Mouse (Mus musculus) CH12.LX (cell line): ENCODE results near the gene CK137956. TPM values are rescaled to one million over a fixed set of nuclear protein-coding genes. Genes with fewer than 3 reads are reported as not detected.

Experiments used
- DNase-seq: peaks from one replicate; pipeline ENCODE4 v3.0.0-alpha.2; 2013; ENCODE audit errors: extremely low read depth
- H3K27ac ChIP-seq: 2 replicates; pipeline ENCODE4 v1.5.1; 2012; ENCODE audit warnings: low read depth, mild to moderate bottlenecking, control low read depth, moderate library complexity; ENCODE audit not compliant: insufficient read depth
- H3K27me3 ChIP-seq: replicated peaks from 2 replicates; pipeline ENCODE3; 2012; ENCODE audit warnings: inconsistent platforms
- H3K36me3 ChIP-seq, 2 experiments: replicated peaks in 1 of 2; 2 replicates each; pipeline versions ENCODE3 to v1.6.1; 2012; ENCODE audit warnings: inconsistent platforms in 1 of 2, low read length in 1 of 2, mild to moderate bottlenecking in 1 of 2, mixed read lengths in 1 of 2, moderate library complexity in 1 of 2; ENCODE audit not compliant: control insufficient read depth in 1 of 2, insufficient read depth in 1 of 2
- H3K4me1 ChIP-seq, 2 experiments: 2 replicates each; pipeline ENCODE4 v1.6.1; 2012; ENCODE audit warnings: inconsistent platforms in 1 of 2, moderate library complexity in 1 of 2; ENCODE audit not compliant: insufficient read depth in 2 of 2, control insufficient read depth in 1 of 2
- H3K4me2 ChIP-seq: 2 replicates; pipeline ENCODE4 v1.6.1; 2012; ENCODE audit warnings: low read depth, mild to moderate bottlenecking, control low read depth; ENCODE audit not compliant: poor library complexity, insufficient read depth, severe bottlenecking
- H3K4me3 ChIP-seq, 3 experiments: fragments of 150-350 bp in 1 of 3; sonication (generic) in 1 of 3; replicated peaks in 1 of 3; 2 replicates each; pipeline versions ENCODE3 to v1.5.1; 2011 to 2012; ENCODE audit warnings: low read depth in 2 of 3, low read length in 2 of 3, mild to moderate bottlenecking in 2 of 3, moderate library complexity in 2 of 3, control low read depth in 1 of 3, improper control_type of control experiment in 1 of 3, inconsistent platforms in 1 of 3, mixed read lengths in 1 of 3; ENCODE audit not compliant: poor library complexity in 1 of 3
- H3K79me2 ChIP-seq: replicated peaks from 2 replicates; pipeline ENCODE4 v1.6.1; 2012; ENCODE audit warnings: mild to moderate bottlenecking, moderate library complexity; ENCODE audit not compliant: control insufficient read depth, poor library complexity, insufficient read depth, severe bottlenecking; ENCODE audit errors: extremely low read depth
- H3K9ac ChIP-seq: 2 replicates; pipeline ENCODE4 v1.6.1; 2012; ENCODE audit warnings: low read depth, mild to moderate bottlenecking, control low read depth, moderate library complexity; ENCODE audit not compliant: insufficient read depth
- H3K9me3 ChIP-seq: replicated peaks from 2 replicates; pipeline ENCODE3; 2012; ENCODE audit warnings: low read length, inconsistent platforms, mixed read lengths
- CTCF ChIP-seq, 2 experiments: IDR thresholded peaks in 1 of 2; conservative IDR thresholded peaks in 1 of 2; 2 replicates each; pipeline ENCODE4 v1.5.1; 2011 to 2012; ENCODE audit warnings: low read depth in 2 of 2, low read length in 2 of 2, improper control_type of control experiment in 1 of 2, inconsistent platforms in 1 of 2, mild to moderate bottlenecking in 1 of 2, moderate library complexity in 1 of 2
- ELF1 ChIP-seq: IDR thresholded peaks from 2 replicates; pipeline ENCODE4 v1.6.1; 2014; ENCODE audit warnings: low read depth, mild to moderate bottlenecking, inconsistent platforms, low read length, improper control_type of control experiment
- EP300 ChIP-seq: IDR thresholded peaks from 2 replicates; pipeline ENCODE4 v1.6.1; 2011; ENCODE audit warnings: low read length, improper control_type of control experiment
- GABPA ChIP-seq: IDR thresholded peaks from 2 replicates; pipeline ENCODE4 v1.6.1; 2012; ENCODE audit warnings: low read depth, low read length, improper control_type of control experiment, inconsistent platforms; ENCODE audit not compliant: insufficient replicate concordance
- HCFC1 ChIP-seq: IDR thresholded peaks from 2 replicates; pipeline ENCODE4 v1.6.1; 2012; ENCODE audit warnings: low read depth, mild to moderate bottlenecking, inconsistent platforms, low read length, improper control_type of control experiment
- IRF4 ChIP-seq: IDR thresholded peaks from 2 replicates; pipeline ENCODE4 v1.6.1; 2014; ENCODE audit warnings: low read depth, mild to moderate bottlenecking, inconsistent platforms, low read length, improper control_type of control experiment
- JUN ChIP-seq: IDR thresholded peaks from 2 replicates; pipeline ENCODE4 v1.6.1; 2011; ENCODE audit warnings: low read depth, mild to moderate bottlenecking, low read length, improper control_type of control experiment, moderate library complexity; ENCODE audit not compliant: insufficient read depth
- MAFK ChIP-seq: IDR thresholded peaks from 2 replicates; pipeline ENCODE4 v1.6.1; 2011; ENCODE audit warnings: low read length, improper control_type of control experiment; ENCODE audit not compliant: insufficient replicate concordance
- MAX ChIP-seq: IDR thresholded peaks from 2 replicates; pipeline ENCODE4 v1.6.1; 2011; ENCODE audit warnings: low read length, improper control_type of control experiment
- NELFE ChIP-seq: IDR thresholded peaks from 2 replicates; pipeline ENCODE4 v1.6.1; 2011; ENCODE audit warnings: low read depth, low read length, improper control_type of control experiment
- POLR2AphosphoS2 ChIP-seq: IDR thresholded peaks from 2 replicates; pipeline ENCODE4 v1.6.1; 2011; ENCODE audit warnings: low read depth, low read length, improper control_type of control experiment
- RAD21 ChIP-seq: IDR thresholded peaks from 2 replicates; pipeline ENCODE4 v1.6.1; 2011; ENCODE audit warnings: low read depth, mild to moderate bottlenecking, low read length, improper control_type of control experiment, moderate library complexity
- SMC3 ChIP-seq: IDR thresholded peaks from 2 replicates; pipeline ENCODE4 v1.6.1; 2011; ENCODE audit warnings: low read depth, low read length, improper control_type of control experiment
- TBP ChIP-seq: conservative IDR thresholded peaks from 2 replicates; pipeline ENCODE4 v1.6.1; 2011; ENCODE audit warnings: low read depth, low read length, improper control_type of control experiment
- USF1 ChIP-seq: IDR thresholded peaks from 2 replicates; pipeline ENCODE4 v1.6.1; 2014; ENCODE audit warnings: low read depth, mild to moderate bottlenecking, inconsistent platforms, low read length, improper control_type of control experiment
- USF2 ChIP-seq: conservative IDR thresholded peaks from 2 replicates; pipeline ENCODE4 v1.6.1; 2011; ENCODE audit warnings: low read depth, low read length, improper control_type of control experiment
- ZC3H11A ChIP-seq: IDR thresholded peaks from 2 replicates; pipeline ENCODE4 v1.6.1; 2012; ENCODE audit warnings: low read depth, mild to moderate bottlenecking, inconsistent platforms, low read length, improper control_type of control experiment
- ZKSCAN1 ChIP-seq: IDR thresholded peaks from 2 replicates; pipeline ENCODE4 v1.6.1; 2012; ENCODE audit warnings: low read depth, inconsistent platforms, low read length, improper control_type of control experiment, borderline replicate concordance
- ZMIZ1 ChIP-seq: IDR thresholded peaks from 2 replicates; pipeline ENCODE4 v1.6.1; 2012; ENCODE audit warnings: low read depth, mild to moderate bottlenecking, inconsistent platforms, low read length, improper control_type of control experiment
- ZNF384 ChIP-seq: IDR thresholded peaks from 2 replicates; pipeline ENCODE4 v1.6.1; 2012; ENCODE audit warnings: low read depth, low read length, improper control_type of control experiment, inconsistent platforms
- dilution Hi-C: fragments of 300-500 bp; cut with MboI; formaldehyde crosslinking; loops from 2 replicates; pipeline ENCODE4 v1.14.3; 2020; ENCODE audit warnings: low sequenced_read_pairs; ENCODE audit not compliant: extremely low pct_unique_long_range_greater_than_20kb, extremely low pct_ligation_motif_present
- in situ Hi-C: fragments of 300-500 bp; cut with MboI; formaldehyde crosslinking; loops from 3 replicates; pipeline ENCODE4 v1.14.3; 2019; ENCODE audit warnings: low sequenced_read_pairs, low pct_ligation_motif_present, low pct_unique_long_range_greater_than_20kb, mixed read lengths
- polyA plus RNA-seq: library from polyadenylated mRNA; unstranded; fragments of >175 nt; gene quantifications from 2 replicates; pipeline ENCODE4 v1.2.1, GENCODE M21; 2012; ENCODE audit warnings: low read depth; ENCODE audit not compliant: insufficient read length
- total RNA-seq, 2 experiments: library from RNA; depleted of rRNA; stranded (reverse); fragments of 300-350 nt in 1 of 2; fragments of >200 nt in 1 of 2; gene quantifications; 2 replicates each; pipeline ENCODE4 v1.2.3; 2012 to 2014

Gene CK137956
- total and polyA plus RNA-seq, 3 experiments: not detected

DNA sequence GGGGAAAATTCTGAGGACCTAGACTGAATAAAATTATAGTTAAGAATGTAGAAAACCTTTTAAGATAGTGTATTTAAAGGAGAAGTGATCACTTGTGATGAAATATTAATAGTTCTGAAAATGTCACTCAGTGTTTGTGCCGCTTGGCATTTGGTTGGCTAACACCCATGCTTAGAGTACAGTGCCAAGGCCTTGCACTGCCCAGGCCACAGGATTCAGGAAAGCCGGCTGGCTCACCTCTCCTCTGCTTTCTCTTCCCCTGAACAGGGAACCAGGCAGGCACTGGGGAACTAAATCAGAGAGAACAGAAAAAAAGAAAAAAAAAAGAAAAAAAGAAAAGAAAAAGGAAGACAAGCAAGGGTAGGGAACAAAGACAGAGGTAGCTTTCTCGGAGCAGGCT lies 2.2 kb upstream of the CK137956 start:
- TF ChIP-seq HCFC1 (no peak), ELF1 (no peak), JUN (no peak)
- H3K36me3 ChIP-seq: no peaks in the 10 kb centered on the region
- H3K27ac ChIP-seq: no peak overlapping the region
- no peak overlapping the region for H3K4me2 ChIP-seq
- dilution Hi-C loops: no loop called here
- H3K79me2 ChIP-seq: no peaks in the 10 kb centered on the region
- peaks cover 86% of the 10 kb centered on the region for H3K9me3 ChIP-seq
- no peak overlapping the region for H3K4me3 ChIP-seq
- DNase-seq: no peak
- H3K27me3 ChIP-seq: no peaks in the 10 kb centered on the region
- H3K4me1 ChIP-seq: no peaks in the 10 kb centered on the region
- in situ Hi-C loops: no loop called here
- no peak overlapping the region for H3K9ac ChIP-seq

- TF ChIP-seq IRF4 (no peak), CTCF (conservative IDR thresholded peaks at IDR 0.05 in 1 of 2, IDR thresholded peaks at IDR 0.05 in 1 of 2; ENCODE audit: low read depth in 2 of 2, low read length in 2 of 2) (no peak), ZMIZ1 (no peak), ZC3H11A (no peak), EP300 (no peak), ZNF384 (no peak), MAFK (no peak)
- H3K4me3 ChIP-seq: no peak overlapping the region
- dilution Hi-C loops: no loop called here
- H3K27me3 ChIP-seq: no peaks in the 10 kb centered on the region
- H3K4me2 ChIP-seq: no peak overlapping the region
- H3K36me3 ChIP-seq: no peaks in the 10 kb centered on the region
- H3K9ac ChIP-seq: no peak overlapping the region
- no peaks in the 10 kb centered on the region for H3K79me2 ChIP-seq
- no peak overlapping the region for H3K27ac ChIP-seq
- in situ Hi-C loops: no loop called here
- peaks cover 91% of the 10 kb centered on the region for H3K9me3 ChIP-seq
- no peaks in the 10 kb centered on the region for H3K4me1 ChIP-seq
- no peak for DNase-seq
Measured at GRCm38 (mm10) chr4:127970018-127970421, 731 bp downstream of the CK137956 start.

- dilution Hi-C loops (no loop called here), in situ Hi-C loops (no loop called here)
- no peak for DNase-seq
- H3K9ac ChIP-seq: no peak overlapping the region
- no peaks in the 10 kb centered on the region for H3K27me3 ChIP-seq
- no peak for TF ChIP-seq RAD21
- TF ChIP-seq ZMIZ1: no peak
- no peak for TF ChIP-seq MAFK
- no peak for TF ChIP-seq GABPA
- TF ChIP-seq POLR2AphosphoS2: no peak
- no peak for TF ChIP-seq ZKSCAN1
- no peak for TF ChIP-seq MAX
- TF ChIP-seq ELF1: no peak
- TF ChIP-seq SMC3: no peak
- no peak for TF ChIP-seq TBP
- no peak for TF ChIP-seq USF1
- TF ChIP-seq IRF4: no peak
- no peak for TF ChIP-seq NELFE
- TF ChIP-seq USF2: no peak
- TF ChIP-seq, all 38 proteins: peak for 0
- Histone ChIP-seq H3K4me1 (no peaks in the 10 kb centered on the region), H3K36me3 (no peaks in the 10 kb centered on the region), H3K79me2 (no peaks in the 10 kb centered on the region), H3K4me2 (no peak overlapping the region), H3K4me3 (no peak overlapping the region), H3K27ac (no peak overlapping the region), H3K9me3 (peaks cover 86% of the 10 kb centered on the region)
Measured at GRCm38 (mm10) chr4:127969101-127969500, 1.6 kb downstream of the CK137956 start.
